Mouse (Mus musculus) ovary, postnatal 36 days (tissue): ENCODE results near the gene Ric8b.

Source experiments
- DNase-seq: peaks from one replicate; pipeline ENCODE4 v3.0.0; 2022; ENCODE audit warnings: low spot score, mixed read lengths

Ric8b gene

GRCm38 (mm10) chr10:84916810-84917730, at the start of gene Ric8b:
Gene Ric8b (plus strand): TSS chr10:84917616.
- peak; percentile 96 for DNase-seq

GRCm38 (mm10) chr10:84871285-84871684, 46.1 kb upstream of the Ric8b start:
- DNase-seq: no peak

- no peak for DNase-seq
Measured at GRCm38 (mm10) chr10:84871921-84872320, 45.5 kb upstream of the Ric8b start.

GRCm38 (mm10) chr10:84879823-84880571, 37.4 kb upstream of the Ric8b start:
- DNase-seq: no peak

GRCm38 (mm10) chr10:84882528-84882927, 34.9 kb upstream of the Ric8b start:
- no peak for DNase-seq

- no peak for DNase-seq
Measured at GRCm38 (mm10) chr10:84885341-84885884, 32.0 kb upstream of the Ric8b start.

GRCm38 (mm10) chr10:84886221-84886627, 31.2 kb upstream of the Ric8b start:
- no peak for DNase-seq

GRCm38 (mm10) chr10:84886785-84887184, 30.6 kb upstream of the Ric8b start:
- DNase-seq: no peak

- DNase-seq: no peak
Measured at GRCm38 (mm10) chr10:84889096-84889846, 28.1 kb upstream of the Ric8b start.

GRCm38 (mm10) chr10:84895810-84896358, 21.5 kb upstream of the Ric8b start:
- no peak for DNase-seq

- no peak for DNase-seq
Measured at GRCm38 (mm10) chr10:84896941-84897930, 20.2 kb upstream of the Ric8b start.

- DNase-seq: no peak
Measured at GRCm38 (mm10) chr10:84898144-84898979, 19.1 kb upstream of the Ric8b start.

- no peak for DNase-seq
Measured at GRCm38 (mm10) chr10:84901676-84902075, 15.7 kb upstream of the Ric8b start.

GRCm38 (mm10) chr10:84902213-84902612, 15.2 kb upstream of the Ric8b start:
- no peak for DNase-seq

- DNase-seq: peak; percentile 20
Measured at GRCm38 (mm10) chr10:84903307-84903706, 14.1 kb upstream of the Ric8b start.

- DNase-seq: peak; percentile 15
Measured at GRCm38 (mm10) chr10:84903742-84904141, 13.7 kb upstream of the Ric8b start.

- no peak for DNase-seq
Measured at GRCm38 (mm10) chr10:84906895-84907294, 10.5 kb upstream of the Ric8b start.

GRCm38 (mm10) chr10:84908006-84908405, 9.4 kb upstream of the Ric8b start:
- DNase-seq: no peak

- DNase-seq: no peak
Measured at GRCm38 (mm10) chr10:84908471-84908870, 8.9 kb upstream of the Ric8b start.
